Mouse (Mus musculus): ENCODE measurements around the gene Gm14226. TPM values are rescaled to one million over a fixed set of nuclear protein-coding genes. Genes with fewer than 3 reads are reported as not detected.
"Not testable (repeated sequence)": the region's sequence is repeated elsewhere in the genome, so short reads cannot be mapped to it uniquely, and the experiment has no call there.

The Gm14226 gene
- total RNA-seq, 2 experiments from 2014 or later = not detected

- no peak for ATAC-seq (replicated peaks; ENCODE audit: low FRiP score, poor library complexity, severe bottlenecking)
Observed at GRCm38 (mm10) chr2:155045075-155045474, 27.0 kb downstream of the Gm14226 start.

DNA sequence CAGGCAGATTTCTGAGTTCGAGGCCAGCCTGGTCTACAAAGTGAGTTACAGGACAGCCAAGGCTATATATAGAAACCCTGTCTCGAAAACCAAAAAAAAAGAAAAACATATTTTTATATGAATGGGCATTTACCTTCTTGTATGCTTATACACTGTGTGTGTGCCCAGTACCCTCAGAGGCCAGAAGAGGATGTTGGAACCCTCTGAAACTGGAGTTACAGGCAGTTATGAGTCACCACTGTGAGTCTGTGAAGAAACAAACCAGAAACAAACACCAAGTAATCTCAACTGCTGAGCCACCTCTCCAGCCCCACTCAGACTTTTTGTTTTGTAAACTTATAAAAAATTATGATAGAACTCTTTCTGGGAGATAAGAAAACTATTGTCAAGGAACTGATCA lies 28.7 kb downstream of the Gm14226 start:
- no peak for ATAC-seq (replicated peaks; ENCODE audit: low FRiP score, poor library complexity, severe bottlenecking)

- ATAC-seq (replicated peaks; ENCODE audit: low FRiP score, poor library complexity, severe bottlenecking) = no peak
Observed at GRCm38 (mm10) chr2:155047452-155048178, 29.5 kb downstream of the Gm14226 start.

DNA sequence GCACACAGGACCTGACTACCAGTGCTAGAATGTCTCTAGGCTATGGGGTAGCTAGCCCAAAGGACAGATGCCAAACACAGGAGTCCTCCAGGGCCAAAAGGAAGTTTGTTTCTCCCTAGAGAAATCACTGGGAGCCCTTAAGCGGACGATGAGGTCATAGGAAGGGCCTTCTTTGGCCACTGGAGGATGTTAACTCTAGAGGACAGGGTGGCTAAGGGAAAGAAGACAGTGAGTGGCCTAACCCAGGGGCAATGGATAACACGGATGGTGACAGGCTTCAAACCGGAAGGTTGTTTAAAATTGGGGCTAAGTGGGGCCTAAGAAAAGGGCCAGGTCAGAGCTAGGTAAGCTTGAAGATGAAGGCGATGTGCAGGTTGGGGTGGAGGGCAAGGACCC lies 32.0 kb downstream of the Gm14226 start:
- ATAC-seq (replicated peaks; ENCODE audit: low FRiP score, poor library complexity, severe bottlenecking) = peak; percentile 26

- ATAC-seq (replicated peaks; ENCODE audit: low FRiP score, poor library complexity, severe bottlenecking) = peak; percentile 95
Observed at GRCm38 (mm10) chr2:155050504-155051236, 32.6 kb downstream of the Gm14226 start.

DNA sequence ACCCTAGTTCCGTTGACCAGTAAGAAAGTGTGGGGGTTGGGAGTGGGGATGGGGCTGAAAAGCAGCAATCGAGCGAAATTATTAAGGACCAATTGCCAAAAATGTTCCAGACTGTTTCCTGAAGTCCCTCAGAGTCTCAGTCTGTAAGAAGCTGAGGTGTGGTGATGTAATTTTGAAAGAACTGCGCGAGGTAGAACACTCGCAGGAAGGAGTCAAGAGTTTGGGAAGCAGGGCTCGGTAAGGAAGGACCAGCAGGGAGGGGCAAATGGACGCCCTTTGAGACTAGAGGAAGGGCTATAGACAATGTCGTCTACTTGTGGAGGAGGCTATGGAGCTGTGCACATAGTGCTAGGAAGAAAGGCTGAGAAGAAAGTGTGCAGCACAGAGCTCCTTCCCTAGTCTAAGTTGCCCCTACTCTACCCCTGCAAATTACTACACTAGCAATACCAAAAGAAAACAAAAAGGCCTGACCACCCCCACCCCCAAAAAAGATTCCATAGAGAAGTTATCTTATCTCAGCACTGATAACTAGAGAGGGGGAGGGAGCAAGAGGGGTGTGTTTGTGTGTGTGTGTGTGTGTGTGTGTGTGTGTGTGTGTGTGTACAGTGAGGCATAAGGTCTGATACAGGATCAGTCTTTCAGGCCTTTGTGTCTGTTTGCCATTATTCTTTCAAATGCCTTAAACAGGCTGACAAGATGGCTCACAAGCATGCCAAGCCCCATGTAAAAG lies 33.7 kb downstream of the Gm14226 start:
- no peak for ATAC-seq (replicated peaks; ENCODE audit: low FRiP score, poor library complexity, severe bottlenecking)

DNA sequence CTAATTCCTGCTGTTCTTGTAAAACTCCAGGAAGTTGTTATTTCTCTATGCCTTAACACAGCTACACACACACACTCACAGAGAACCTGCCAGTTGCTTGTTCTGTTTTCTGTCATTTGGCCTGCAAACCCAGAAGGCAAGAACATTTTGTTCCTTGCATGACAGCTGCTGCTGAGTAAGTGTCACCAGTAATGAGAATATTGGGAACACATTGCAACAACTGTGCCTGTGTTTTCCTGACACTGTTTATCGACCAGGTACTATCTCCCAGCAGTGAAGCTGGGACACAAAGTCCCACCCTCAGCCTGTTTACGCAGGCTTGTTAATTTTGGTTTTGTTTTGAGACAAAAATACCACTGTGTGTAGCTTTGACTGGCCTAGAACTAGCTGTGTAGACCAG lies 34.6 kb downstream of the Gm14226 start:
- ATAC-seq (replicated peaks; ENCODE audit: low FRiP score, poor library complexity, severe bottlenecking) = no peak

GRCm38 (mm10) chr2:155053512-155053911 lies 35.4 kb downstream of the Gm14226 start:
- ATAC-seq (replicated peaks; ENCODE audit: low FRiP score, poor library complexity, severe bottlenecking) = not testable (repeated sequence)

DNA sequence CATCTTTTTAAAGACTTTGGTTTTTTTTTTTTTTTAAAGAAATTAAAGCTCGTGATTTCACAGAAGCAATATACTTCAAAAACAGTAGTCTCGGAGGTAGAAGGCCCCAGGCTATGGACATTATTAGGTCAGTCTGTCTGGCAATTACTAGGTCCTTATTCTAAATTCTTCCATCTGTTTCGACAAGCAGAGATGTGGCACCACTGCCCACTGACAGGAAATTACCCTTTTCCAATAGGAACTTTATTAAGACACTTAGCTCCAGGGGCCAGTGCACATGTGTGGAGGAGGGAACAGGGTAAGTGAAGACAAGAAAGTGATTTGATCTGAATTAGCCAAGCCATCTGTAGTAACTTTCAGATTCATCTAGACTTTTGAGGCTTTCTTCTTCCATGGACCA lies 36.6 kb downstream of the Gm14226 start:
- no peak for ATAC-seq (replicated peaks; ENCODE audit: low FRiP score, poor library complexity, severe bottlenecking)

DNA sequence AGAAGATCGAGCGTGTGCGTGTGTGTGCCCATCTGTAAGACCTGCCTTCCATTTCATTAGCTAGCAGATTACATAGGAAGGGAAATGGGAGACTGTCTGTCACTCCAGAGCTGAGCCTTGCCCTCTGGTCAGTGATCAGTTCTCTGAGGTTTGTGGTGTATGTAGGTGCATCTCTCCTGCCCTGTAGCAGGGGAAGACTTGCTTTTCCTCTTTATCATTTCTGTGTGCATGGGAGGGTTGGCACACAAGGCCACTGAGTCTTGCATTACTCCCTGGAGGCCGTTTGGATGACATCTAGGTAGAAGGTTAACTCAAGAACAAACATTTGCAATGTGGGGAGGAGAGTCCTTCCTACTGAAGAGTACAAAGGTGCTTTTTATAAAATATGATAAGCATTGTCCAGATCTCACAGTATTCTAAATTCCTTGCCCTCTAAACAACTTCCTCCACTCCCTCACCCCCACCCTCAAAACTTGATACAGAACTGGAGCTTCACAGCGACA lies 38.1 kb downstream of the Gm14226 start:
- ATAC-seq (replicated peaks; ENCODE audit: low FRiP score, poor library complexity, severe bottlenecking) = no peak

- no peak for ATAC-seq (replicated peaks; ENCODE audit: low FRiP score, poor library complexity, severe bottlenecking)
Observed at GRCm38 (mm10) chr2:155057361-155057760, 39.3 kb downstream of the Gm14226 start.

DNA sequence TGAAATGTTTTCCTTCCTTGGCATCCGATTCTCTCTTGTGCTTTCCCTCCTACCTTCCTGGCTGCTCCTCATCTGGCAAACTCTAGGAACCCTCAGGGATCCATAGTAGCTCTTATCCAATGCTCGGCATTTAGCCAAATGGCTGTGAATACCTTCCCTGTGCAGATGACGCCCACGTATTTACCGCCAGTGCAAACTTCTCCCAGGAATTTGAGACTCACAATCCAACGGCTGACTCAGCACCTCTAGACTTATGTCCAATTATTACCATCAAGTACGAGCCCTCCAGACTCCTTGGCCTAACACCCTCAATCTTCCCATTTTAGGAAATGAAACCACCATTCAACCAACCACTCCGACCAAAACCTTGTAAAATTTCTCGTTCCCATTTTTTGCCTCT lies 53.0 kb downstream of the Gm14226 start:
- no peak for ATAC-seq (replicated peaks; ENCODE audit: low FRiP score, poor library complexity, severe bottlenecking)

- no peak for ATAC-seq (replicated peaks; ENCODE audit: low FRiP score, poor library complexity, severe bottlenecking)
Observed at GRCm38 (mm10) chr2:155072353-155073145, 54.5 kb downstream of the Gm14226 start.

DNA sequence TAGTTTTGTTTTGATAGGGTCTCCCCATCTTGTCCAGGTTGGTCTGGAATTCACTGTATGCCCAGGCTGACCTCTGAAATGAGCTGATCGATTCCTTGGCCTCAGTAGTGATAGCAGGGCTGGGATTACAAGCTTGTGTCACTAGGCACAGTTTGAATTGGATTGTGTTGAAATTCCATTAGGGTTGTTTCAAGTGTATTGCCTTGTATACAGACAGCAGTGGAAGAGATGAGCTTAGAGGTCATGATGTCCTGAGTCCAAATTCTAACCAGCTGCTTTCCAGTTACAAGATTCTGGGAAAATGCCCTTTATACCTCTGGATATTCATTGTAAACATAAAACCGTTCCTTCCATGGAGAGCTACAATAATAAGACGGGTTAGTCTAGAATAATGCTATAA lies 55.3 kb downstream of the Gm14226 start:
- no peak for ATAC-seq (replicated peaks; ENCODE audit: low FRiP score, poor library complexity, severe bottlenecking)

GRCm38 (mm10) chr2:155073978-155074765 lies 56.1 kb downstream of the Gm14226 start, which contains the start of gene Ahcy:
Ahcy (minus strand) TSS chr2:155074497.
- ATAC-seq (replicated peaks; ENCODE audit: low FRiP score, poor library complexity, severe bottlenecking) = peak; percentile 97

DNA sequence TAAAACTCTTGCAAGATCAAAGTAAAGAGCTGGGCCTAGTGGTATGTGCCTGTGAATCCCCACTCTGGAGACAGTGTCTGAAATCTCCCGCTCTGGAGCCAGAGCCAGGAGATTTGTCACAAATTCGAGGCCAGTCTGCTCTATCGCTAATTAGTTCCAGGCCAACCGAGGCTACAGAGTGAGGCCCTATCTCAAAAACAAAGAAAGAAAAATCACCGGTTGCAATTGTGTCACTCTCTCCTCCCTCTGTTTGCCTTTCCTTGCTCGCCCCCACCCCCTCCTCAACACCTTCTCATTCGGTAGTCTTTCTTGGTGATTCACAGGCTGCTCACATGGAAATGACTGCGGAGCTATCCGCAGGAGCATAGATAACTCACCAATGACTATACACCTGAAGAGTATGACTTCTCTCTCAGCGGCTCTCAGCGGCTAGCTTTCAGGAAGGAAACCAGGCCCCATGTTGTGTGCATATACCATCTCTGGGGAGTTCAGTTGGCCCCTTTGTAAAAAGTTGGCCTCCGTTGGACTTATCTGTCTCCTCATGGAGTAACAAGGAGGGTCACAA lies 56.8 kb downstream of the Gm14226 start:
- no peak; the same call in 1 of the 2 replicates for ATAC-seq (replicated peaks; ENCODE audit: low FRiP score, poor library complexity, severe bottlenecking)

DNA sequence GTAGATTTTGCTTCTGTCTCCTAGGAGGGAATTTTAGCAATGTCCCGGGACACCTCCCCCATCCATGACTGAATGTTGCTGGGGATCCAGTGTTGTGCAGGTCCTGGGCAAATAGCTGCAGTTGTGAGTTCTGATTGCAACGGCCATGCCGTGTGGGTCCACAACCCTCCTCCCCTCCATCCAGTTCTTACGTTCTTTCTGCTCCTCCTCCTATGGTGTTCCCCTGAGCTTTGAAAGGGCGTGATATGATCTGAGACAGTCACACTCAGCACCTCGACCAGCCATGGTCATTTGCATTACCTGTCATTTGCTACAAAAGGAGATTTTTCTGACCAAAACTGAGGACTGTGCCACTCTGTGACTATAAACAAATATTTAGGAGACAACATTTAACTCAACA lies 57.6 kb downstream of the Gm14226 start:
- no peak for ATAC-seq (replicated peaks; ENCODE audit: low FRiP score, poor library complexity, severe bottlenecking)

Measured in erythroid progenitor cell, adult 5-6 weeks (primary cell).